Mouse (Mus musculus) forebrain, embryonic 16.5 days (tissue): ENCODE measurements around the gene B4gat1. TPM values are rescaled to one million over a fixed set of nuclear protein-coding genes. Genes with fewer than 3 reads are reported as not detected.

Experiments used
- ATAC-seq: fragments of 200-750 bp; cut with Nextera tagmentation; 2 replicates; pipeline ENCODE4 v1.8.0; 2017; ENCODE audit warnings: mild to moderate bottlenecking, moderate library complexity
- H3K27ac ChIP-seq: fragments of 300-500 bp; sonication (generic); 2 replicates; pipeline ENCODE4 v1.5.1; 2014; ENCODE audit warnings: low read length, control low read depth
- H3K27me3 ChIP-seq: fragments of 300-500 bp; sonication (generic); replicated peaks from 2 replicates; pipeline ENCODE4 v1.6.1; 2014; ENCODE audit warnings: low read length; ENCODE audit not compliant: control insufficient read depth, insufficient read depth
- H3K36me3 ChIP-seq: fragments of 300-500 bp; sonication (generic); 2 replicates; pipeline ENCODE4 v1.6.1; 2014; ENCODE audit not compliant: control insufficient read depth, insufficient read depth
- H3K4me1 ChIP-seq: fragments of 300-500 bp; sonication (generic); replicated peaks from 2 replicates; pipeline ENCODE4 v1.6.1; 2014; ENCODE audit warnings: low read length; ENCODE audit not compliant: control insufficient read depth, insufficient read depth
- H3K4me2 ChIP-seq: fragments of 300-500 bp; sonication (generic); 2 replicates; pipeline ENCODE4 v1.6.1; 2014; ENCODE audit warnings: mild to moderate bottlenecking, low read length, control low read depth
- H3K4me3 ChIP-seq: fragments of 300-500 bp; sonication (generic); replicated peaks from 2 replicates; pipeline ENCODE4 v1.5.1; 2014; ENCODE audit warnings: mild to moderate bottlenecking, low read length, control low read depth
- H3K9ac ChIP-seq: fragments of 300-500 bp; sonication (generic); replicated peaks from 2 replicates; pipeline ENCODE4 v1.6.1; 2014; ENCODE audit warnings: low read depth, low read length, control low read depth
- H3K9me3 ChIP-seq: fragments of 300-500 bp; sonication (generic); 2 replicates; pipeline ENCODE4 v1.6.1; 2016; ENCODE audit warnings: low read length; ENCODE audit not compliant: control insufficient read depth
- WGBS: fragments of 180-500 bp; shearing (Covaris S2); extraction: QIAGEN DNeasy Blood & Tissue Kit; methylation state at CpG from one replicate; pipeline ENCODE4 v1.1.7; 2014; 5-methylcytosine and 5-hydroxymethylcytosine counted together
- polyA plus RNA-seq: library from polyadenylated mRNA; unstranded; fragments of >200 nt; fragmentation: Nextera tagmentation; extraction: Ambion mirVana; gene quantifications from 2 replicates; pipeline ENCODE4 v1.2.1, GENCODE M21; 2015

The B4gat1 gene
- polyA plus RNA-seq, 1 experiment from 2014 or later: 62.5 TPM

DNA sequence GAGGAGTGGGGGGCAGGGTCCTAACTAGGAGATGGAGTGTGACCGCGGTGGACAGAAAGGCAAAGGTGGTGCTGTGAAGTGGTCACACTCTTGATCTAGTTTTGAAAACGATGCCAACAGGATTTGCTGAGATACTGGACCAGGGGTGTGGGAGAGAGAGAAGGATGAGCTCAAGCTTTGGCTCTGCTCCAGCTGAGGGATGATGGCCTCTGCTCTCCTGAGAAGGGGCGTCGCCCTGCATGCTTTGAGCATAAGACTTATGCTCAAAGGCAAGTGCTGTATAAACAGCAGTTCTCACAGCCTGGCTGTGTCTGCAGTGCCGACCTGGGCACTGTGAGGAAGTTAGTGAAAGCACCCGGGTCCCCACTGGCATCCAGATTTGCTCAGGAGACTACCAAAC is 26.5 kb downstream of the B4gat1 start:
- Histone ChIP-seq H3K36me3 (no peaks in the 10 kb centered on the region), H3K9ac (no peak overlapping the region), H3K9me3 (no peaks in the 10 kb centered on the region), H3K4me1 (peaks cover 24% of the 10 kb centered on the region), H3K27me3 (peaks cover 6% of the 10 kb centered on the region; the same call in 1 of the 2 replicates), H3K27ac (no peak overlapping the region), H3K4me3 (no peak overlapping the region), H3K4me2 (no peak overlapping the region)
- ATAC-seq: no peak
- 66% methylated on average over 7 of the region's 7 CpGs for WGBS

DNA sequence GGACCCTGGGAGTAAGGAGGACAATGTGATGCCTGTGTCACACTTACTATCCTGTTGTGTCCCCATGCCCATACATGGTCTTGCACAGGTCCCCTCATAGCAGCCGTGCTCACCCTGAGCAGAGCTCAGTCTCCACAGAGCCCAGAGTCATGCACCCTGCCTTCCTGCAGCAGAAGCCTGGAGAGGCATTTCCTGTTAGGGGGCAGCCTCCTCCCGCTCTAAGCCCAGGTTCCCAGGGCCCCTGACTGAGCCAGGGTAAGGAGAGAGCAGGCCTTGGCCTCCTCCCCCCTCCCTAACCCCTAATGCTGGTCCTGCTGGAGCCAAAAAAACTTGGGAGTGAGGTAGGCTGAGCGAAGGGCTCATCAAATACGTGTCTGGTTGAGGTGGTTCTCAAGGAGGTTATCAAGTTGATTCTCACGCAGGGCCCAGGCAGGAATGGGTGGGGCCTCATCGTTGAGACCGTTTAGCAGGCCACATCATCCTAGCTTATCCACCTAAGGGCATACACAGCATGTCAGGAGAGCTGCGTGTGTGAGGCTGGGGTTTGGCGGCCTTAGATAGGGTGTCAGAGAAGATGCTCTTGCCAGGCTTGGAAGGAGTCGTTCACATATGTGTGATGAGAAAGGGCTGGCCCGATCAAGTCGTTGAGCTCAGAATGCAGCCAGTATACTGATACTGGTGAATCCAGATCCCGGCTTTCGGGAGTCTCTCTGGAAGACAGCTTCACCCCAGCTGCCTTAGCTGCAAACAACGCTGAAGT is 28.6 kb downstream of the B4gat1 start:
- Histone ChIP-seq H3K9ac (peak overlapping the region; percentile 52), H3K9me3 (no peaks in the 10 kb centered on the region), H3K4me3 (peak overlapping the region; percentile 45), H3K4me1 (peaks cover 29% of the 10 kb centered on the region), H3K36me3 (no peaks in the 10 kb centered on the region), H3K27me3 (peaks cover 6% of the 10 kb centered on the region; the same call in 1 of the 2 replicates), H3K27ac (0 out of 2 replicates have a peak overlapping the region, but pooled peaks have one; percentile 8), H3K4me2 (peak overlapping the region; percentile 84)
- no peak for ATAC-seq
- WGBS: 10% methylated on average over 15 of the region's 15 CpGs

DNA sequence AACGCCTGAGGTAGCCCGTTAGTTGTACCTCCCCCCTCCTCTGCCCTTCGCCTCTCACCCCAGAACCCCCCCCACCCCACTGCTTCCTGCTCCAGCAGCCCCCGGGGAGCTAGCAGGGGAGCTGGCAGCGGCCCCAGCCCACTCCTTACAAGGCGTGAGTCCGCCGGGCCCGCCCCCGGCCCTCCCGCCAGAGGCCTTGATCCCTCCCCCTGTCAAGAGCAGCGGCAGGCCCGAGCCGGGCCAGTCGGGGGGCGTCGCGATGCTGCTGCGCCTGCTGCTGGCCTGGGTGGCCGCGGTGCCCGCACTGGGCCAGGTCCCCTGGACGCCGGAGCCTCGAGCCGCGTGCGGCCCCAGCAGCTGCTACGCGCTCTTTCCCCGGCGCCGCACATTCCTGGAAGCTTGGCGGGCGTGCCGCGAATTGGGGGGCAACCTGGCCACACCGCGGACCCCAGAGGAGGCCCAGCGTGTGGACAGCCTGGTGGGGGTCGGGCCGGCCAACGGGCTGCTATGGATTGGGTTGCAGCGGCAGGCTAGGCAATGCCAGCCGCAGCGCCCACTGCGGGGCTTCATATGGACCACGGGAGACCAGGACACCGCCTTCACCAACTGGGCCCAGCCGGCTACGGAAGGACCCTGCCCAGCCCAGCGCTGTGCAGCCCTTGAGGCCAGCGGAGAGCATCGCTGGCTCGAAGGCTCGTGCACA is 29.4 kb downstream of the B4gat1 start, which contains the start of gene Cd248:
Cd248 (plus strand) TSS at position 212 of the 703 bp plus-strand sequence.
- peaks cover 35% of the 10 kb centered on the region for H3K4me1 ChIP-seq
- H3K27ac ChIP-seq: 0 out of 2 replicates have a peak within 1 kb of the TSS, but pooled peaks have one; percentile 8
- peak within 1 kb of the TSS; percentile 84 for H3K4me2 ChIP-seq
- H3K9ac ChIP-seq: peak within 1 kb of the TSS; percentile 52
- H3K9me3 ChIP-seq: no peaks in the 10 kb centered on the region
- no peaks in the 10 kb centered on the region for H3K36me3 ChIP-seq
- peak; percentile 32; the same call in 1 of the 2 replicates for ATAC-seq
- 2% methylated on average over 41 of the region's 56 CpGs for WGBS
- H3K4me3 ChIP-seq: peak within 1 kb of the TSS; percentile 45
- peaks cover 6% of the 10 kb centered on the region; the same call in 1 of the 2 replicates for H3K27me3 ChIP-seq

DNA sequence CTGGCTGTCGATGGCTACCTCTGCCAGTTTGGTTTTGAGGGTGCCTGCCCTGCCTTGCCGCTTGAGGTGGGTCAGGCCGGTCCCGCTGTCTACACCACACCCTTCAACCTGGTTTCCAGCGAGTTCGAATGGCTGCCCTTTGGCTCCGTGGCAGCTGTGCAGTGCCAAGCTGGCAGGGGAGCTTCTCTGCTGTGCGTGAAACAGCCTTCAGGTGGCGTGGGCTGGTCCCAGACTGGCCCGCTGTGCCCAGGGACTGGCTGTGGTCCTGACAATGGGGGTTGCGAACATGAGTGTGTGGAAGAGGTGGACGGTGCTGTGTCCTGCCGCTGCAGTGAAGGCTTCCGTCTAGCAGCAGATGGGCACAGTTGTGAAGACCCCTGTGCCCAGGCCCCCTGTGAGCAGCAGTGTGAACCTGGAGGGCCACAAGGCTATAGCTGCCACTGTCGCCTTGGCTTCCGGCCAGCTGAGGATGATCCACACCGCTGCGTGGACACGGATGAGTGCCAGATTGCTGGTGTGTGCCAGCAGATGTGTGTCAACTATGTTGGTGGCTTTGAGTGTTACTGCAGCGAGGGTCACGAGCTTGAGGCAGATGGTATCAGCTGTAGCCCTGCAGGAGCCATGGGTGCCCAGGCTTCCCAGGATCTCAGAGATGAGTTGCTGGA is 30.1 kb downstream of the B4gat1 start:
- peaks cover 35% of the 10 kb centered on the region for H3K4me1 ChIP-seq
- peak overlapping the region; percentile 45 for H3K4me3 ChIP-seq
- peak overlapping the region; percentile 52 for H3K9ac ChIP-seq
- peak overlapping the region; percentile 84 for H3K4me2 ChIP-seq
- 36% methylated on average over 21 of the region's 21 CpGs for WGBS
- no peak overlapping the region for H3K27ac ChIP-seq
- no peaks in the 10 kb centered on the region for H3K9me3 ChIP-seq
- H3K36me3 ChIP-seq: no peaks in the 10 kb centered on the region
- H3K27me3 ChIP-seq: peaks cover 6% of the 10 kb centered on the region; the same call in 1 of the 2 replicates
- 0 out of 2 replicates have a peak, but pooled peaks have one; percentile 1 for ATAC-seq

DNA sequence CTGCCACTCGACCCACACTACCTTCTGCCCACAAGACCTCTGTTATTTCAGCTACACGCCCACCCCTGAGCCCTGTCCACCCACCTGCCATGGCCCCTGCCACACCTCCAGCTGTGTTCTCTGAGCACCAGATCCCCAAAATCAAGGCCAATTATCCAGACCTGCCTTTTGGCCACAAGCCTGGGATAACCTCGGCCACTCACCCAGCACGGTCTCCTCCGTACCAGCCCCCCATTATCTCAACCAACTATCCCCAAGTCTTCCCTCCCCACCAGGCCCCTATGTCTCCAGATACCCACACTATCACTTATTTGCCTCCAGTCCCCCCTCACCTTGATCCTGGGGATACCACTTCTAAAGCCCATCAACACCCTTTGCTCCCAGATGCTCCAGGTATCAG is 30.9 kb downstream of the B4gat1 start:
- no peak overlapping the region for H3K4me2 ChIP-seq
- peaks cover 6% of the 10 kb centered on the region; the same call in 1 of the 2 replicates for H3K27me3 ChIP-seq
- H3K4me3 ChIP-seq: no peak overlapping the region
- ATAC-seq: no peak
- WGBS: 93% methylated on average over 5 of the region's 5 CpGs
- peaks cover 35% of the 10 kb centered on the region for H3K4me1 ChIP-seq
- no peaks in the 10 kb centered on the region for H3K9me3 ChIP-seq
- H3K36me3 ChIP-seq: no peaks in the 10 kb centered on the region
- H3K9ac ChIP-seq: no peak overlapping the region
- H3K27ac ChIP-seq: no peak overlapping the region

DNA sequence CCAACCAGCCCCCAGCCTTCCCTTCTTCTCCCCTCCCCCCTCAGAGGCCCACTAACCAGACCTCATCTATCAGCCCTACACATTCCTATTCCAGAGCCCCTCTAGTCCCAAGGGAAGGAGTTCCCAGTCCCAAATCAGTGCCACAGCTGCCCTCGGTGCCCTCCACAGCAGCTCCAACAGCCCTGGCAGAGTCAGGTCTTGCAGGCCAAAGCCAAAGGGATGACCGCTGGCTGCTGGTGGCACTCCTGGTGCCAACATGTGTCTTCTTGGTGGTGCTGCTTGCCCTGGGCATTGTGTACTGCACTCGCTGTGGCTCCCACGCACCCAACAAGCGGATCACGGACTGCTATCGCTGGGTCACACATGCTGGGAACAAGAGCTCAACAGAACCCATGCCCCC is 31.4 kb downstream of the B4gat1 start:
- no peak overlapping the region for H3K9ac ChIP-seq
- 84% methylated on average over 7 of the region's 7 CpGs for WGBS
- no peak overlapping the region for H3K4me2 ChIP-seq
- H3K9me3 ChIP-seq: no peaks in the 10 kb centered on the region
- H3K4me1 ChIP-seq: peaks cover 35% of the 10 kb centered on the region
- no peaks in the 10 kb centered on the region for H3K36me3 ChIP-seq
- no peak for ATAC-seq
- no peak overlapping the region for H3K27ac ChIP-seq
- H3K4me3 ChIP-seq: no peak overlapping the region
- H3K27me3 ChIP-seq: peaks cover 6% of the 10 kb centered on the region; the same call in 1 of the 2 replicates

DNA sequence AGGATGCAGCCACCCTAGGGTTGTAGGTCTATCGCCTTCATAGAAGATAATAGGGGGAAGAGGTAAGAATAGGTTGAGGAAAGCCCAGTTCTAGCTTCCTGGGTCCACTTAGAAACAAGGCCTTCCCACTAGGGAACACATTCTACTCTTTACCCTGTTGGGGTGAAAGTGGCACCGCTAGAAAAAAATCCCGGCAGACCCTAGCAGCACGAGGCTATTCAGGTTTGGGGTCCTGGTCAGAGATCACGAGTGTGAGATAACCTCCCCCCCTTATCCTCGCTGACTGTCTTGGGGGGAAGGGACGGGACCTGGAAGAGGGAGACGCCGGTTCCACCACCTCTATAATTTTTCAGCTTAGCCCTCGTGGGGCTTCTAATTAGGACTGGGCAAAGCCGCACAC is 32.5 kb downstream of the B4gat1 start:
- peaks cover 35% of the 10 kb centered on the region for H3K4me1 ChIP-seq
- peak overlapping the region; percentile 60 for H3K27ac ChIP-seq
- ATAC-seq: no peak
- H3K27me3 ChIP-seq: peaks cover 6% of the 10 kb centered on the region; the same call in 1 of the 2 replicates
- peak overlapping the region; percentile 71 for H3K4me2 ChIP-seq
- no peaks in the 10 kb centered on the region for H3K36me3 ChIP-seq
- H3K4me3 ChIP-seq: peak overlapping the region; percentile 45
- H3K9me3 ChIP-seq: no peaks in the 10 kb centered on the region
- WGBS: 5% methylated on average over 11 of the region's 11 CpGs
- peak overlapping the region; percentile 52 for H3K9ac ChIP-seq

DNA sequence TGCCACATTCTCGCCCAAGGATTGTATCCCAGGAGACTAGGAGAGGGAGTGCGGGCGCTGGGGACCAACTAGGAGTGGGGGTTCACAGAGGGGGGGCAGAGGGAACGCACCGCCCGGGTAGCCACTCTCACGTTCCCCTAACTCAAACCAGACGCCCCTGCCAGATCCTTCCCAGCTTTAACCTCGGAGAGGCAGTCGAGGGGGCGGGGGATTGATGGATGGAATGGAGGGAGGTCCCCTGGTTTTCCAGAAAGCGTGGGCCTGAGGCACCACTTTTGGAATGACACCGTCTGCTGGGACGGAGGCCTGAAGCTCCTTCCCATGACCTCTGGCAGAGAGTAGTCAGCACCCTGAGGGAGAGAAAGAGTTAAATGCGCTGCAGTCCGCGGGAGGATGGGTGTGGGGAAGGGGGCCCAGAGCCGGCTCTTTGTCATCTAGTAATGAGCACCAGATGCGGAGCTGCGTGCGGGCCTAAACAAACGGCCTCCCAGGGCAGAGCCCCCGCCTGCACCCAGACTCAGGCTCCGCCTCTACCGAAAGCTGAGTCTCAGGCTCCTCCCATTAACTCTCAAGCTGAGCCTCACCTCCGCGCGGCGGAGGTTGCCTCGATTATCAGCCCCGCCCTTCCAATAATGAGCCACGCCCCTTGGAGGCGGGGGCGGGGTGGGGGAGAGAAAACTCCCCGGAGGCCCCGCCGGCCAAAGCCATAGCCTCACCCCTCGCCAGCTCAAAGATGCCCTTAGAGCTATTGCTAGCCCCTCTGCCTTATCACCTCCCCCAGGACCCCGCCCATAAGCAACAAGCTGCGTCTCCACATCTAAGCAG is 33.1 kb downstream of the B4gat1 start:
- Histone ChIP-seq H3K27ac (peak overlapping the region; percentile 60), H3K27me3 (peaks cover 6% of the 10 kb centered on the region; the same call in 1 of the 2 replicates)

More for the DNA sequence above, 33.1 kb downstream of the B4gat1 start:
- ATAC-seq: peak; percentile 77
- Histone ChIP-seq H3K36me3 (no peaks in the 10 kb centered on the region), H3K9ac (peak overlapping the region; percentile 52), H3K9me3 (no peaks in the 10 kb centered on the region), H3K4me2 (peak overlapping the region; percentile 71), H3K4me3 (peak overlapping the region; percentile 45), H3K4me1 (peaks cover 35% of the 10 kb centered on the region)
- WGBS: under 1% methylated on average over 39 of the region's 40 CpGs
